Mouse (Mus musculus): ENCODE data around the gene Usp4. TPM values are rescaled to one million over a fixed set of nuclear protein-coding genes. Genes with fewer than 3 reads are reported as not detected.
A peak's percentile ranks its signal among the peaks of the same experiment; 100 is the strongest.
"Not testable (repeated sequence)": the region's sequence is repeated elsewhere in the genome, so short reads cannot be mapped to it uniquely, and the experiment has no call there.

Usp4 gene
- 125 and 141 TPM in 2 replicates for polyA plus RNA-seq (2015; fragmentation: Nextera tagmentation; extraction: Ambion mirVana)

- peak; percentile 97 for ATAC-seq (ENCODE audit: low FRiP score)
- no peaks in the 10 kb centered on the region for H3K9me3 ChIP-seq
- H3K9ac ChIP-seq = peak within 1 kb of the TSS; percentile 92
- H3K4me1 ChIP-seq (replicated peaks) = peaks cover 25% of the 10 kb centered on the region
- H3K4me2 ChIP-seq = peak within 1 kb of the TSS; percentile 86
- H3K27me3 ChIP-seq = no peaks in the 10 kb centered on the region
- WGBS = under 1% methylated on average over 71 of the region's 75 CpGs
- peaks cover 31% of the 10 kb centered on the region for H3K36me3 ChIP-seq
- peak within 1 kb of the TSS; percentile 98 for H3K27ac ChIP-seq
- H3K4me3 ChIP-seq = peak within 1 kb of the TSS; percentile 98
Measured at GRCm38 (mm10) chr9:108347540-108348289, at the start of gene Usp4. Gene Usp4, plus strand, starts transcription at chr9:108347853.

DNA sequence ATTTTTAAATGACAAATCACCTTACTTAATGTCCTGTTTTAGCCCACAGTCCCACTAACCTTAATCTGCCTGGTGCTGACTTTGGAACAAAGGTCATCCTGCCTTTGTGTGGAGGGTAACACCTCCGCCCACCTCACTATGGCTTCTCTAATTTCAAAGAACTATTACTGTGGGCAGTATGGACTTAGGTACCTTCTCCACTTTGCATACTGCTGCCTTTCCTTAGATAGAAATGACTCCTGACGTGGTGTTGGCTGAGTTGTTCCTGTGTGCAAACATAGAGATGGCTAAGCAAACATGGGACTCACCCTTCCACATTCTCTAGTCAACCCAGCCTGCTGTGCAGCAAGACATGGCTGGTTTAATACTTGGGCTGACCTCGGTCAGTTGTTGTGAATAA lies 45.8 kb upstream of the Usp4 start:
- Histone ChIP-seq H3K4me1 (replicated peaks) (peaks cover 25% of the 10 kb centered on the region), H3K27ac (no peak overlapping the region), H3K4me3 (no peak overlapping the region), H3K4me2 (no peak overlapping the region), H3K27me3 (no peaks in the 10 kb centered on the region), H3K9ac (no peak overlapping the region), H3K36me3 (peaks cover 46% of the 10 kb centered on the region), H3K9me3 (no peaks in the 10 kb centered on the region)
- ATAC-seq (ENCODE audit: low FRiP score) = no peak
- WGBS = 85% methylated on average over 3 of the region's 3 CpGs

DNA sequence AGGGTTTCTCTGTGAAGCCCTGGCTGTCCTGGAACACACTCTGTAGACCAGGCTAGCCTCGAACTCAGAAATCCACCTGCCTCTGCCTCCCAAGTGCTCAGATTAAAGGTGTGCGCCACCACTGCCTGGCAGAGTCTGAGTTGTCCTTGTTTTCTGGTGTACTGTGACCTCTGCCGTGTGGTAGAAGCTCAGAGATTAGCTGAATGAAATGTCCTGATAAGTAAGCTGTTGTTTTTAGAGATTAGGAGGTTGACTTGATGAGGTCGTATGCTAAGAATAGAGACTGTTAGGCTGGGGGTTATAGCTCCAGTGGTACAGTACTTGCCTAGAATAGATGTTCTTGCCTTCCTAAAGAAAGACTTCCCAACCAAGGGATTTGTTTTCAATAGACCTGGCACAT lies 42.9 kb upstream of the Usp4 start:
- 90% methylated on average over 4 of the region's 4 CpGs for WGBS
- H3K27ac ChIP-seq = 0 out of 2 replicates have a peak overlapping the region, but pooled peaks have one; percentile 99
- H3K4me3 ChIP-seq = peak overlapping the region; percentile 93
- H3K27me3 ChIP-seq = no peaks in the 10 kb centered on the region
- H3K36me3 ChIP-seq = peaks cover 40% of the 10 kb centered on the region
- no peak for ATAC-seq (ENCODE audit: low FRiP score)
- H3K4me2 ChIP-seq = peak overlapping the region; percentile 92
- H3K9me3 ChIP-seq = no peaks in the 10 kb centered on the region
- H3K4me1 ChIP-seq (replicated peaks) = peaks cover 38% of the 10 kb centered on the region
- H3K9ac ChIP-seq = peak overlapping the region; percentile 95

DNA sequence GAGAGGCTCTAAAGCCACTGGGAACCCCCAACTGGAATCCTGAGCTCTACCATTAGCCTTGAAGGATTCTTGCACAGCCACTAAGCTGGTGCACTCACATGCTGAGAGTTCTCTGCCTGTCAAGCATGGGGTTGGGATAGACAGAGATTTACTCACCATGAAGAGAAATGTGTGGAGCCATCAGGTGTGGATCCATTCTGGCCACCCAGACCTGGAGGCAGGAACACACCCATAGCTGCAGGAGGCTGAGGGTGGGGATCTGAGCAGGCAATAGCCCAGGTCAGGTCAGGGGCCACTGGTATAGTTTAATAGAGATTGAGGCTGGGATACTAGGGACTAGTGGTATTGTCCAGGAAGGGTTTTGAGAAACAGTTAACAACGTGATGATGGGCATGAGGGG lies 42.5 kb upstream of the Usp4 start:
- Histone ChIP-seq H3K27me3 (no peaks in the 10 kb centered on the region), H3K4me3 (peak overlapping the region; percentile 93), H3K9ac (peak overlapping the region; percentile 95), H3K36me3 (peaks cover 38% of the 10 kb centered on the region), H3K27ac (peak overlapping the region; percentile 99), H3K4me1 (replicated peaks) (peaks cover 42% of the 10 kb centered on the region), H3K9me3 (no peaks in the 10 kb centered on the region), H3K4me2 (peak overlapping the region; percentile 92)
- peak; percentile 0; the same call in 1 of the 2 replicates for ATAC-seq (ENCODE audit: low FRiP score)
- WGBS = 3% methylated on average over 1 of the region's 1 CpGs

DNA sequence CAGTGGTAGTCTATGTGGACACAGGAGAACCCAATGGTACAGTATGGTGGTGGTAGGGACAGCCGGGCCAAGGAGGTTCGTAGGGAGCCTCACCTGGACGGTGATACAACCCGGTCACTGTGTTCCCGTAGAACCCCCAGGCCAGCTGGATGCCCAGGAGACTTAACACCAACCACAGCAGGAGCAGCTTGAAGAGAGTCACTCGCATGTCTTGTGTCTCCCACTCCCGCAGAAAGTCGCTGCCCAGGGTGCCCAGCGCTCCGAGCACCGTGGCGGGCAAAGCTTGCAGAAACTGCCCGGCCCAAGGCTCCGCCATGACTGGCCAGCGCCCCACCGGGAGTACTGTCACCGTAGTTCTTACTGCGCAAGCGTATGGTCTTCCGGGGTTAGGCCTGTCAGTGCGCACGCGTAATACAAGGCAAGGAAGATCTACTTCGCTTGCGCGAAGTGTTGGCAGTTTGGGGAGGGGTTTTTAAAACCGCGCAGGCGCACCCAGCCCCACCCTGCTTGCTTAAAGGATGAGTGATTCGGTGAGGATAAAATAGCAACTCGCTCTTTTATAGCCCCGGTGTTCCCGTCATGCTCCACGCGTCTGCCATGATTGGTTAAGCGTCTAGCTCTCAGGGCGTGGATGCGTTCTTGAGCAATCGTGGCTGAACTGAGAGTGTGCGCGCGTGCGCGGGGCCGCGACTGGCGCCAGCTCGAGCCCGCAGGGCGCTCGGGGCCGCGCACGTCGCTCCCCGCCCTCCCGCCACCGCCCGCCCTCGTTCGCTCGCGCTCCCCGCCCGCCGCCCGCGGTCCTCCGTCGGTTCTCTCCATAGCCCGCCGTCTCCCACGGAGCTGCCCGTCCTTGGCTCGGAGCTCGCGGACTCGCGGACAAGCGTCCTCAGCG lies 41.8 kb upstream of the Usp4 start, which contains the start of the genes Rhoa and Tcta:
Gene Rhoa (plus strand): TSS at position 501 of the 892 bp plus-strand sequence.
Gene Tcta (minus strand): TSS at position 532 of the 892 bp plus-strand sequence.
- Histone ChIP-seq H3K9ac (peak within 1 kb of the TSS; percentile 97), H3K4me2 (peak within 1 kb of the TSS; percentile 92), H3K36me3 (peaks cover 31% of the 10 kb centered on the region), H3K27ac (peak within 1 kb of the TSS; percentile 99), H3K4me3 (peak within 1 kb of the TSS; percentile 93), H3K4me1 (replicated peaks) (peaks cover 47% of the 10 kb centered on the region), H3K27me3 (no peaks in the 10 kb centered on the region), H3K9me3 (no peaks in the 10 kb centered on the region)
- WGBS = under 1% methylated on average over 71 of the region's 81 CpGs
- peak; percentile 98 for ATAC-seq (ENCODE audit: low FRiP score)

DNA sequence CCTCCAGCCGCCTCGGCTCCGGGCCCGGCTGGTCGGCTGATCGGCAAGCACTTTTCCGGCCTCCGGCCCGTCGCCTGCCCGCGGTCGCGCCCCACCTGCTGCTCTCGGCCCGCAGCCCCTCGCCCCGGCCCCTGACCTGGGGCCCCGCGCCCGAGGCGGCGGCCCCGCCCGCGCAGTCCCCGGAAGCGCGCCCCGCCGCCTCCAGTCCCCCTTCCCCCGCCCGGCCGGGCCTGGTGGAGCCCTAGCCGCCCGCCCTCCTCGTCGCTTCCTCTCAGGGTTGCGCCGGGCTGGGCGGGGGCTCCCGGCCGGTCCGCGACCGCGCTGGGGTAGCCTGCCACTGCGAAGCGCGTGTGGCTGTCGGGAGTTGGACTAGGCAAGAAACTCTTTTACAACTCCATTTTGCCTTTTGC lies 41.1 kb upstream of the Usp4 start:
- peaks cover 26% of the 10 kb centered on the region for H3K36me3 ChIP-seq
- peak overlapping the region; percentile 97 for H3K9ac ChIP-seq
- no peaks in the 10 kb centered on the region for H3K9me3 ChIP-seq
- peaks cover 53% of the 10 kb centered on the region for H3K4me1 ChIP-seq (replicated peaks)
- H3K27me3 ChIP-seq = no peaks in the 10 kb centered on the region
- peak; percentile 70 for ATAC-seq (ENCODE audit: low FRiP score)
- H3K4me3 ChIP-seq = peak overlapping the region; percentile 93
- H3K27ac ChIP-seq = peak overlapping the region; percentile 99
- under 1% methylated on average over 39 of the region's 51 CpGs for WGBS
- peak overlapping the region; percentile 92 for H3K4me2 ChIP-seq

- no peak for ATAC-seq (ENCODE audit: low FRiP score)
- peaks cover 58% of the 10 kb centered on the region for H3K4me1 ChIP-seq (replicated peaks)
- WGBS = 25% methylated on average over 12 of the region's 12 CpGs
Measured at GRCm38 (mm10) chr9:108307021-108307807, 40.4 kb upstream of the Usp4 start.

GRCm38 (mm10) chr9:108308141-108308540 lies 39.5 kb upstream of the Usp4 start:
- H3K36me3 ChIP-seq = peaks cover 10% of the 10 kb centered on the region
- WGBS = 78% methylated on average over 2 of the region's 2 CpGs
- H3K9me3 ChIP-seq = no peaks in the 10 kb centered on the region
- H3K4me1 ChIP-seq (replicated peaks) = peaks cover 58% of the 10 kb centered on the region
- peak overlapping the region; percentile 93 for H3K4me3 ChIP-seq
- peak overlapping the region; percentile 92 for H3K4me2 ChIP-seq
- H3K9ac ChIP-seq = peak overlapping the region; percentile 64
- H3K27me3 ChIP-seq = no peaks in the 10 kb centered on the region
- ATAC-seq (ENCODE audit: low FRiP score) = no peak
- H3K27ac ChIP-seq = no peak overlapping the region

More at GRCm38 (mm10) chr9:108307021-108307807, 40.4 kb upstream of the Usp4 start:
- Histone ChIP-seq H3K27me3 (no peaks in the 10 kb centered on the region), H3K9me3 (no peaks in the 10 kb centered on the region), H3K4me3 (peak overlapping the region; percentile 93), H3K36me3 (peaks cover 20% of the 10 kb centered on the region), H3K27ac (peak overlapping the region; percentile 99), H3K9ac (peak overlapping the region; percentile 97), H3K4me2 (peak overlapping the region; percentile 92)

DNA sequence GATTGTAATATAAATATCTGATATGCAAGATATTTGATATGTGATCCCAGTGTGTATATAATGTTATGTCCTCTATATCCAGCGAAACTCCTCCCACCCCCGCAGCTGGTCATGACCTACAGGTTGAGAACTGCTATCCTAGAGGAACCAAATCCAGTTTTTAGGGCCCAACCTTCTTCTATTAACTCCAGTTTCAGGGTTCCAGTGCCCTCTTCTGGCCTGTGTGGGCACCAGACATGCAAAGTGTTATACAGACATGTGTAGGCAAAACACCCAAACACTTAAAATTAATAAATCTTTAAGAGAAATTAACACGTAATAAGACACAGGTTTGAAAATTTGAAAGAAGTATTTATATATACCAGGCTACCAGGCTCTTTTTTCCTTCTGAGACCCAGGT lies 30.1 kb upstream of the Usp4 start:
- Histone ChIP-seq H3K4me1 (replicated peaks) (no peaks in the 10 kb centered on the region; the same call in 1 of the 2 replicates), H3K36me3 (peaks cover 8% of the 10 kb centered on the region), H3K9ac (no peak overlapping the region), H3K4me3 (no peak overlapping the region), H3K27ac (no peak overlapping the region), H3K9me3 (no peaks in the 10 kb centered on the region), H3K4me2 (no peak overlapping the region), H3K27me3 (no peaks in the 10 kb centered on the region)
- WGBS = 95% methylated on average over 3 of the region's 3 CpGs
- ATAC-seq (ENCODE audit: low FRiP score) = no peak

DNA sequence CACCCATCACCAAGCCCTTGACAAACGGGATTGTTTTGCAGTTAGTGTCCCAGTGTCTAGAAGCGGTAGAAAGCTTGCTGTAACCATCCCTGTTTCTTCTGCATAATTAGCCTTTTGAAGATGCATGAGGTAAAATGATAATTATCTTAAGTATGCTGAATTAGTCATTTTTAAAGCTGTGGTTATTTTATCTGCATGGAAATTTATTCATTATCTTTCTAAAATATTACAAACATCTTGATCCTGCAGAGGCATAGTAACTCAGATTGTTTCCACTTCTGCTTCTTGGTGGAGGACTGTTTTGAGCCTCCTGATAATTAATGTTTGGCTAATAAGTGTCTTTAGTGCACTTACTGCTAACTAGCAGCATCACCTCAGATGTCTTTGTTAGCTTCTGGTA lies 29.2 kb upstream of the Usp4 start:
- peaks cover 8% of the 10 kb centered on the region for H3K36me3 ChIP-seq
- H3K9me3 ChIP-seq = no peaks in the 10 kb centered on the region
- no peaks in the 10 kb centered on the region; the same call in 1 of the 2 replicates for H3K4me1 ChIP-seq (replicated peaks)
- ATAC-seq (ENCODE audit: low FRiP score) = no peak
- WGBS = 88% methylated on average over 2 of the region's 2 CpGs
- H3K4me2 ChIP-seq = no peak overlapping the region
- H3K27me3 ChIP-seq = no peaks in the 10 kb centered on the region
- H3K4me3 ChIP-seq = no peak overlapping the region
- no peak overlapping the region for H3K27ac ChIP-seq
- no peak overlapping the region for H3K9ac ChIP-seq

DNA sequence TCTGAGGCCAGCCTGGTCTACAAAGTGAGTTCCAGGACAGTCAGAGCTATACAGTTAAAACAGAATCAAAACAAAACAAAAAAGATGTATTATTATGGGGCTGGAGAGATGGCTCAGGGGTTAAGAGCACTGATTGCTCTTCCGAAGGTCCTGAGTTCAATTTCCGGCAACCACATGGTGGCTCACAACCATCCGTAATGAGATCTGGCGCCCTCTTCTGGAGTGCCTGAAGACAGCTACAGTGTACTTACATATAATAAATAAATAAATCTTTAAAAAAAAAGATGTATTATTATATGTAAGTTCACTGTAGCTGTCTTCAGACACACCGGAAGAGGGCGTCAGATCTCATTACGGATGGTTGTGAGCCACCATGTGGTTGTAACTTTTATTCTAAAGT lies 25.6 kb upstream of the Usp4 start:
- not testable (repeated sequence) for H3K4me3 ChIP-seq; H3K4me2 ChIP-seq; H3K9ac ChIP-seq; H3K27ac ChIP-seq; H3K4me1 ChIP-seq (replicated peaks); H3K27me3 ChIP-seq; ATAC-seq (ENCODE audit: low FRiP score); H3K9me3 ChIP-seq; H3K36me3 ChIP-seq
- WGBS = 90% methylated on average over 7 of the region's 7 CpGs

Data from hindbrain, embryonic 13.5 days (tissue).